Mouse (Mus musculus) heart, embryonic 12.5 days (tissue): ENCODE results near the gene Ercc8. TPM values are rescaled to one million over a fixed set of nuclear protein-coding genes. Genes with fewer than 3 reads are reported as not detected.

Experiments
- ATAC-seq: fragments of 200-750 bp; cut with Nextera tagmentation; 2 replicates; pipeline ENCODE4 v1.8.0; 2017; ENCODE audit warnings: moderate TSS enrichment, moderate library complexity; ENCODE audit not compliant: insufficient number of reproducible peaks, low FRiP score
- H3K27ac ChIP-seq: fragments of 300-500 bp; sonication (generic); 2 replicates; pipeline ENCODE4 v1.5.1; 2016; ENCODE audit warnings: mild to moderate bottlenecking, moderate library complexity; ENCODE audit not compliant: poor library complexity, severe bottlenecking
- H3K27me3 ChIP-seq: fragments of 300-500 bp; sonication (generic); replicated peaks from 2 replicates; pipeline ENCODE4 v1.6.1; 2016; ENCODE audit warnings: mild to moderate bottlenecking, moderate library complexity
- H3K36me3 ChIP-seq: fragments of 300-500 bp; sonication (generic); 2 replicates; pipeline ENCODE4 v1.6.1; 2016; ENCODE audit warnings: mild to moderate bottlenecking, moderate library complexity
- H3K4me1 ChIP-seq: fragments of 300-500 bp; sonication (generic); replicated peaks from 2 replicates; pipeline ENCODE4 v1.6.1; 2016; ENCODE audit warnings: mild to moderate bottlenecking
- H3K4me2 ChIP-seq: fragments of 300-500 bp; sonication (generic); 2 replicates; pipeline ENCODE4 v1.6.1; 2016; ENCODE audit warnings: mild to moderate bottlenecking, moderate library complexity
- H3K4me3 ChIP-seq: fragments of 300-500 bp; sonication (generic); 2 replicates; pipeline ENCODE4 v1.5.1; 2016; ENCODE audit warnings: mild to moderate bottlenecking
- H3K9ac ChIP-seq: fragments of 300-500 bp; sonication (generic); 2 replicates; pipeline ENCODE4 v1.6.1; 2016; ENCODE audit warnings: mild to moderate bottlenecking, moderate library complexity
- H3K9me3 ChIP-seq: fragments of 300-500 bp; sonication (generic); replicated peaks from 2 replicates; pipeline ENCODE4 v1.6.1; 2016; ENCODE audit warnings: mild to moderate bottlenecking, moderate library complexity
- WGBS: fragments of 180-500 bp; shearing (Covaris S2); methylation state at CpG from one replicate; pipeline ENCODE4 v1.1.7; 2016; 5-methylcytosine and 5-hydroxymethylcytosine counted together
- polyA plus RNA-seq: library from polyadenylated mRNA; unstranded; fragments of >200 nt; fragmentation: Nextera tagmentation; extraction: Ambion mirVana; gene quantifications from 2 replicates; pipeline ENCODE4 v1.2.1, GENCODE M21; 2016

Gene Ercc8
- polyA plus RNA-seq, 1 experiment from 2014 or later: 12.5 TPM

GRCm38 (mm10) chr13:108159241-108159575, 677 bp downstream of the Ercc8 start:
- H3K27ac ChIP-seq: no peak overlapping the region
- peaks cover 11% of the 10 kb centered on the region for H3K4me1 ChIP-seq

GRCm38 (mm10) chr13:108159963-108160362, 1.4 kb downstream of the Ercc8 start:
- 62% methylated on average over 7 of the region's 7 CpGs for WGBS
- ATAC-seq: no peak
- no peak overlapping the region for H3K9ac ChIP-seq

More at GRCm38 (mm10) chr13:108159241-108159575, 677 bp downstream of the Ercc8 start:
- Histone ChIP-seq H3K9ac (peak overlapping the region; percentile 63), H3K27me3 (no peaks in the 10 kb centered on the region), H3K4me3 (peak overlapping the region; percentile 84), H3K36me3 (peaks cover 7% of the 10 kb centered on the region; the same call in 1 of the 2 replicates), H3K9me3 (no peaks in the 10 kb centered on the region), H3K4me2 (peak overlapping the region; percentile 82)
- ATAC-seq: no peak
- 6% methylated on average over 8 of the region's 8 CpGs for WGBS

GRCm38 (mm10) chr13:108163912-108164311, 5.4 kb downstream of the Ercc8 start:
- 88% methylated on average over 9 of the region's 9 CpGs for WGBS
- peaks cover 7% of the 10 kb centered on the region; the same call in 1 of the 2 replicates for H3K36me3 ChIP-seq

More at GRCm38 (mm10) chr13:108159963-108160362, 1.4 kb downstream of the Ercc8 start:
- H3K4me3 ChIP-seq: no peak overlapping the region
- H3K4me2 ChIP-seq: peak overlapping the region; percentile 36
- peaks cover 7% of the 10 kb centered on the region; the same call in 1 of the 2 replicates for H3K36me3 ChIP-seq
- no peak overlapping the region for H3K27ac ChIP-seq
- peaks cover 11% of the 10 kb centered on the region for H3K4me1 ChIP-seq
- no peaks in the 10 kb centered on the region for H3K27me3 ChIP-seq
- H3K9me3 ChIP-seq: no peaks in the 10 kb centered on the region

GRCm38 (mm10) chr13:108164621-108165020, 6.1 kb downstream of the Ercc8 start:
- 89% methylated on average over 3 of the region's 3 CpGs for WGBS
- Histone ChIP-seq H3K36me3 (peaks cover 11% of the 10 kb centered on the region), H3K27ac (no peak overlapping the region), H3K4me1 (peaks cover 3% of the 10 kb centered on the region), H3K9ac (no peak overlapping the region), H3K4me3 (no peak overlapping the region), H3K9me3 (no peaks in the 10 kb centered on the region), H3K27me3 (no peaks in the 10 kb centered on the region), H3K4me2 (no peak overlapping the region)
- ATAC-seq: no peak

More at GRCm38 (mm10) chr13:108163912-108164311, 5.4 kb downstream of the Ercc8 start:
- H3K9ac ChIP-seq: no peak overlapping the region
- H3K4me3 ChIP-seq: no peak overlapping the region
- no peaks in the 10 kb centered on the region for H3K9me3 ChIP-seq
- no peak overlapping the region for H3K27ac ChIP-seq
- no peaks in the 10 kb centered on the region for H3K27me3 ChIP-seq
- ATAC-seq: no peak
- H3K4me2 ChIP-seq: no peak overlapping the region
- H3K4me1 ChIP-seq: peaks cover 7% of the 10 kb centered on the region

GRCm38 (mm10) chr13:108170002-108170401, 11.5 kb downstream of the Ercc8 start:
- H3K36me3 ChIP-seq: peaks cover 37% of the 10 kb centered on the region

GRCm38 (mm10) chr13:108170511-108170910, 12.0 kb downstream of the Ercc8 start:
- Histone ChIP-seq H3K4me2 (no peak overlapping the region), H3K9ac (no peak overlapping the region), H3K27ac (no peak overlapping the region), H3K36me3 (peaks cover 37% of the 10 kb centered on the region), H3K27me3 (no peaks in the 10 kb centered on the region), H3K4me3 (no peak overlapping the region), H3K4me1 (no peaks in the 10 kb centered on the region), H3K9me3 (no peaks in the 10 kb centered on the region)
- WGBS: 76% methylated on average over 8 of the region's 8 CpGs
- ATAC-seq: no peak

More at GRCm38 (mm10) chr13:108170002-108170401, 11.5 kb downstream of the Ercc8 start:
- no peak for ATAC-seq
- Histone ChIP-seq H3K9ac (no peak overlapping the region), H3K27ac (no peak overlapping the region), H3K27me3 (no peaks in the 10 kb centered on the region), H3K4me2 (no peak overlapping the region), H3K9me3 (no peaks in the 10 kb centered on the region), H3K4me1 (no peaks in the 10 kb centered on the region), H3K4me3 (no peak overlapping the region)
- 90% methylated on average over 1 of the region's 1 CpGs for WGBS

GRCm38 (mm10) chr13:108179618-108180017, 21.1 kb downstream of the Ercc8 start:
- Histone ChIP-seq H3K9me3 (no peaks in the 10 kb centered on the region), H3K4me2 (no peak overlapping the region), H3K9ac (no peak overlapping the region), H3K4me1 (0 out of 2 replicates have a peak, but pooled peaks cover 3% of the 10 kb centered on the region), H3K36me3 (peaks cover 48% of the 10 kb centered on the region), H3K27me3 (no peaks in the 10 kb centered on the region), H3K4me3 (no peak overlapping the region), H3K27ac (no peak overlapping the region)
- WGBS: 78% methylated on average over 8 of the region's 8 CpGs
- no peak for ATAC-seq

GRCm38 (mm10) chr13:108180821-108181220, 22.3 kb downstream of the Ercc8 start:
- Histone ChIP-seq H3K9ac (no peak overlapping the region), H3K4me1 (0 out of 2 replicates have a peak, but pooled peaks cover 3% of the 10 kb centered on the region), H3K36me3 (peaks cover 55% of the 10 kb centered on the region), H3K4me2 (no peak overlapping the region), H3K27ac (no peak overlapping the region), H3K9me3 (no peaks in the 10 kb centered on the region), H3K27me3 (no peaks in the 10 kb centered on the region), H3K4me3 (no peak overlapping the region)
- 69% methylated on average over 5 of the region's 5 CpGs for WGBS
- no peak for ATAC-seq

- H3K4me3 ChIP-seq: no peak overlapping the region
- H3K27me3 ChIP-seq: no peaks in the 10 kb centered on the region
- no peak for ATAC-seq
- peaks cover 46% of the 10 kb centered on the region for H3K36me3 ChIP-seq
- H3K9ac ChIP-seq: no peak overlapping the region
- no peak overlapping the region for H3K27ac ChIP-seq
- H3K4me1 ChIP-seq: 0 out of 2 replicates have a peak, but pooled peaks cover 3% of the 10 kb centered on the region
- no peak overlapping the region for H3K4me2 ChIP-seq
- no peaks in the 10 kb centered on the region for H3K9me3 ChIP-seq
Observed at GRCm38 (mm10) chr13:108184743-108185255, 26.3 kb downstream of the Ercc8 start.

GRCm38 (mm10) chr13:108185530-108185929, 27.0 kb downstream of the Ercc8 start:
- 93% methylated on average over 3 of the region's 3 CpGs for WGBS
- no peaks in the 10 kb centered on the region for H3K27me3 ChIP-seq
- H3K4me3 ChIP-seq: no peak overlapping the region
- ATAC-seq: no peak
- no peak overlapping the region for H3K4me2 ChIP-seq
- H3K4me1 ChIP-seq: 0 out of 2 replicates have a peak, but pooled peaks cover 2% of the 10 kb centered on the region
- H3K9ac ChIP-seq: no peak overlapping the region
- H3K27ac ChIP-seq: no peak overlapping the region
- H3K9me3 ChIP-seq: no peaks in the 10 kb centered on the region
- H3K36me3 ChIP-seq: peaks cover 45% of the 10 kb centered on the region

- H3K4me1 ChIP-seq: no peaks in the 10 kb centered on the region
- H3K9ac ChIP-seq: no peak overlapping the region
- ATAC-seq: no peak
- H3K4me2 ChIP-seq: no peak overlapping the region
- H3K27me3 ChIP-seq: no peaks in the 10 kb centered on the region
- WGBS: 83% methylated on average over 4 of the region's 4 CpGs
- no peaks in the 10 kb centered on the region for H3K9me3 ChIP-seq
- H3K27ac ChIP-seq: no peak overlapping the region
- H3K4me3 ChIP-seq: no peak overlapping the region
- H3K36me3 ChIP-seq: peaks cover 27% of the 10 kb centered on the region
Observed at GRCm38 (mm10) chr13:108187994-108188393, 29.5 kb downstream of the Ercc8 start.
